Mouse (Mus musculus): ENCODE data around the gene Ugt1a10.

DNA sequence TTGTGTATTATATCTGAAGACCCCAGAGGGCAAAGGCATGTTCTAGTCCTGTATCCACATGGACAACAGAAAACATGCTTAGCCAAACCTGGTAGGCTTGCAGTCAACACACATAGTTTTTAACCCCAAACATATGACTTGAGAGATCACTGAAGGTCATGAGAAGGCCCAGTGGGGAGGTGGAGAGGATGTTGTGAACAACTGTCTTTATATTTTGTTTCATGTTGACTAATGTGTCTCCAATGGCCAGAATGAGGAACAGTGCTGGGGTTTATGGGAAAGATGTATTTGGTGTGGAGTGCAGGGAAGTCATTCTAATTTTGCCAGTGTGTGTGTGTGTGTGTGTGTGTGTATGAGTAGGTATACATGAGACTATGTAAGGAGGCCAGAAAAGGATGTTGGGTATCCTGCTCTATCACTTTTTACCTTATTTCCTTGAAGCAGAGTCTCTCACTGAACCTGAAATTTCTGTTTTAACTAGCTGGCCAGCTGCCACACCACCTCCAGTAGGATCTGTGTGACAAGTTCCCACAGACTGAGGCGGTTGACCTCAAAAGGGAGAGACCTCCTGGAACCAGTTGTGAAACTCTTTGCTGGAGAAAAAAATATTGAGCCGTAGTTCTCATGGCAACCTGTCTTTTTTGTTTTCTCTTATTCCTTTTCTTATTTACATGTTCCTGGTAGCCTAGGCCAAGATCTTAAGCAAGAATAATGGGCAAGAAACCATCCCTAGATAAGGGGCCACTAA, 169.0 kb downstream of the Ugt1a10 start:
- TF ChIP-seq EP300 (IDR thresholded peaks at IDR 0.05; ENCODE audit: low read depth) (no peak), CTCF (IDR thresholded peaks at IDR 0.05; ENCODE audit: low read depth) (no peak)
